Mouse (Mus musculus): ENCODE measurements at regions not wholly inside any gene's neighbourhood (a gene's known extent, or its start where the extent isn't known, plus 50 kb on each side); places are given as distances from the start of the nearest gene placed in this dataset.

- no peak for DNase-seq (ENCODE audit: extremely low spot score, low spot score)
These were observed 278.9 kb downstream of the Maf start for GRCm38 (mm10) chr8:115428528-115429290.

DNA sequence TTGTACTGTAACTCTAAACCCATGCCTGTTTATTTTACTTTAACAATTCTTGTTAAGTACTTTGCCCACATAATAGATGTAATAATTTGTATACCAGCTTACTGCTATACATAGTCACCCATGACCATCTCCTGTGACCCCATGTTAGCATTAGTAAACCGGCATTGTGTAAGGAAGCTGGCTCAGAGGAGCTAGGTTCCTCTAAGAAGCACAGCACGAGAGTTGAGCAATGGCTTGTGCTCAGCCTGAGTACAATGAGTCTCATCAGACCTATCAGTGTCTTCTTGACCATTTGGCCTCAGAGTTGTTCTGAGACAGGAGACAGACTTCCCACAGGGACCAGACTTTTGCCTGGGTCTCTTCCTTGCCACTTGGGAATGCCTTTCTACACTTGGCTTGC, 279.6 kb downstream of the Maf start:
- DNase-seq (ENCODE audit: extremely low spot score, low spot score), result no peak

DNA sequence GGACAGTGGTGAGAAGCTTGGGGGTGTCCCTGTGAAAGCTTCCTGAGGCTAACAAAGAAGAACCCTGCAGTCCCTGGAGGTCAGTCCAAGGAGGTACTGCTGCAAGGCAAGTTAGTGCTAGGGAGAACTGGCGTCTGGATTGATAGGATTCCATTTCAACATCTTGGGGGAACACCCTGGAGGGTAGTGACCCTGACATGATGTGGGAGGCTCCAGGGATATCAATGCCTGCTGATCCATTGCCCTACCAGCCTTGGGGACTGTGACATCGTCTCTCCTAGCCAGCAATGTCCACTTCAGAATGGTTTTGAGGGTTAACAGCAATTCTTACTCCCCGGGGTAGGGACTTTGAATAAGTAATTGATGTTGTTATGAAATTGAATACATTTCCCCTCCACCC, 280.1 kb downstream of the Maf start:
- no peak for DNase-seq (ENCODE audit: extremely low spot score, low spot score)

GRCm38 (mm10) chr8:115426543-115426942, 281.1 kb downstream of the Maf start:
- no peak for DNase-seq (ENCODE audit: extremely low spot score, low spot score)

DNA sequence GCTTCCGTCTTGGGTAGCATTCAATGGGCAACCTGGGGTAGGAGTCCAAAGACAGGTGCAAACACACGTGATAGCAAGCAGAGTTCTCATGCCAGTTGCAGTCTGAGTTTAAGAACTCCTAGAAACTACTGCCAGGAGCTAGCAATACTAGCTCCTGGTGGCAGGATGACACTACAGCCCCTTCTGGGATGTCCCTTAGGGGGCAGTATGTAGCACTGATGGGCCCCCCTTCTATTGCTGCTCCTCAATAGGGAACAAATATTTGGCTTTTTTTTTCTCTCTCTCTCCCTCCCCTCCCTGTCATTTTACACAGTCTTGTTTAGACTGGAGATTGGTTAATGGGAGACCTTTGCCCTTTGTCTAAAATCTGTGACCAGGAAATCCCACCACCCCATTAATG, 282.2 kb downstream of the Maf start:
- DNase-seq (ENCODE audit: extremely low spot score, low spot score), result no peak

DNA sequence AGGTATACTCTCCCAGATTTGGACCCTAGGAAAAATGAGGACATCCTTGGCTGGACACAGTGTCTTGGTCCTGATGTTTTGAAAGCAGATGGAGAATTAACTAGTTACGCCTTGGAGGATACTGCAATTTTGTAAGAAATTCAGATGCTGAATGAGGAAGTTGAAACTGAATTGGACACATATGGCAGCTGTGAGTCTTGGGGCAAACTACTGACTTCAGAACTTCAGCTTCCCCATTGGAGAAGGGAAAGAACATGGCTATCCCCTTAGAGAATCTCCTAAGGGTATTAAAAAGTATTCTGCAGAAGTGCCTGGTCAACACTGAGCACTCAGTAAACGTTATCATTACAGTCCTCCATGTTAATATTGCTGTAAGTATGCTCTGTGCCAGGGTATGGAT, 283.9 kb downstream of the Maf start:
- DNase-seq (ENCODE audit: extremely low spot score, low spot score), result no peak

GRCm38 (mm10) chr8:115423056-115423455, 284.5 kb downstream of the Maf start:
- DNase-seq (ENCODE audit: extremely low spot score, low spot score), result no peak

DNA sequence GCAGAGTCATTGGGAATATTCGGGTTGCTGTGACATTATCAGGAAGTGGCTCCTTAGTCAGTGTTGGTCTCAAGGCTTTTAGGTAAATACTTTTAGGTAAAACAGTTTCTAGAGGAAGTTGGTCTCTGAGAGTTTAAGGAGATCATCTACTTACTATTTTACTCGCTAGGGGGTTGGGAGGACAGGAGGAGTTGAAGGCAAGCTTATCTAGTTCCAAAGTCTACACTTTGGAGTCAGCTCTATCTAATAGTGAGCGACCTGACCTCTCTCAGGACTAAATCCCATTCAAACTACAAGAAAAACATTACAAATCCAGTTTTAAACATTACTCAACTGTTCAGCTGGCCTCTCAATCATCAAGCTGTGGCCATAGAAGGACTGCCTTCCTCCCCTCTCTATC, 287.1 kb downstream of the Maf start:
- DNase-seq (ENCODE audit: extremely low spot score, low spot score), result no peak

DNA sequence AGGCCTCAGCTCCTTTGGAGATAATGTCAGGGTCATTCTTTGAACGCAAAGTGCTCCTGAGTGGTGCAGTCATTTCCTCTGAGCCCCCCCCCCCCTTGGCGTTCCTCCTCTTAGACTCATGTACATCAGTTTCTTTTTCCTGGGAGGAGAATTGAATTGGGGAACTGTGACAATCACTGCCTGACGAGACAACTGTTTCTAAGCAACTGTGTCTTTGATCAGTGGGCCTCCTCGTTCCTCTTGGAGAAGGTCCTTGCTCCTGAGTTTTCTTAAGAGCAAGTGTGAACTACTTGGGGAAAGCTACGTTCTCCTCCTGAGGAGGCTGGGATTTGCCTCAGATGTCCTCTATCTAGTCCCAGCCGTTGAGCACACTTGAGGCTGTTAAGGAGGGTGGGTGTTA, 287.5 kb downstream of the Maf start:
- no peak for DNase-seq (ENCODE audit: extremely low spot score, low spot score)

- no peak for DNase-seq (ENCODE audit: extremely low spot score, low spot score)
These were observed 289.5 kb downstream of the Maf start for GRCm38 (mm10) chr8:115418056-115418455.

- peak; percentile 30 for DNase-seq (ENCODE audit: extremely low spot score, low spot score)
These were observed 293.5 kb downstream of the Maf start for GRCm38 (mm10) chr8:115414061-115414473.

GRCm38 (mm10) chr8:115411756-115412155, 295.8 kb downstream of the Maf start:
- DNase-seq (ENCODE audit: extremely low spot score, low spot score), result no peak

GRCm38 (mm10) chr8:115411061-115411460, 296.5 kb downstream of the Maf start:
- DNase-seq (ENCODE audit: extremely low spot score, low spot score), result no peak

- DNase-seq (ENCODE audit: extremely low spot score, low spot score), result no peak
These were observed 297.4 kb downstream of the Maf start for GRCm38 (mm10) chr8:115410191-115410590.

GRCm38 (mm10) chr8:115407535-115407934, 300.1 kb downstream of the Maf start:
- no peak for DNase-seq (ENCODE audit: extremely low spot score, low spot score)

- DNase-seq (ENCODE audit: extremely low spot score, low spot score), result no peak
These were observed 304.0 kb downstream of the Maf start for GRCm38 (mm10) chr8:115403601-115404000.

DNA sequence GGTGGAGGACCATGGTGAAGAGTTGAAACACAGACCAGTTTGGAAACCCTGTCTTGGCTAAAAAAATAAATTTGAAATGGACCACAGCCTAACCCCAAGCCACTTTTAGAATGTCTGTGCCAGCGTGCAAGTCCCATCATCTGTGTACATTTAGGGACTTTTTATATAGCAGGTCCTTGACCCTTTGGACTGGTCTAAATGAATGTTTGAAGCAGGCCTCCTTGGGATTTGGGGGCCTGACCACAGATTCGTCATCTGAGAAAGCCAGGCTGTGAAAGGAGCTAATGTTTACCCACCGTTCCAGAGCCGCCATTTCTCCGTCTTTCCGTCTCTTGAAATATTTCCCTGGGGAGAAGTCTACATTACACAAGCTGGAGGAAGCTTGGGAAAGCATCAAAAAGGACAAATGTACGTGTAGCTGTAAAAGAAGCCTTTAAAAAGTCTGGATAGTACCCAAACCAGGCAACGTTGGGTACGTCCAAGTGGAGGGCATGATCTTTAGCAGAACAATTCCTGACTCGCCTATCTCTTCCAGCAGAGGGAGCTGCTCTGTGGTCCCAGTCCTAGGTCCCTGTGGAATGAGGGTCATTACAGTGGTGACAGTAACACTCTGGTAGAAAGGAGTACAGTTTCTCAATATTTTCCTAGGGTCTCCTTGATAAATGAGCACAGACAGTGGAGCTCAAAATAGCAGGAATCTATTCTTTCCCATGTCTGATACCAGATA, 305.0 kb downstream of the Maf start:
- peak; percentile 25 for DNase-seq (ENCODE audit: extremely low spot score, low spot score)
